Mouse (Mus musculus): ENCODE results near the gene Fzd5. TPM values are rescaled to one million over a fixed set of nuclear protein-coding genes. Genes with fewer than 3 reads are reported as not detected.

The Fzd5 gene
- polyA plus RNA-seq, 1 experiment from 2014 or later = 0.88 TPM

GRCm38 (mm10) chr1:64733453-64734245 lies 3.9 kb downstream of the Fzd5 start:
- peaks cover 71% of the 10 kb centered on the region for H3K27me3 ChIP-seq
- no peaks in the 10 kb centered on the region for H3K9me3 ChIP-seq
- no peaks in the 10 kb centered on the region for H3K36me3 ChIP-seq
- no peak overlapping the region for H3K9ac ChIP-seq (replicated peaks)
- WGBS = 22% methylated on average over 11 of the region's 11 CpGs
- no peak for ATAC-seq (ENCODE audit: insufficient number of reproducible peaks, insufficient read depth, low FRiP score, low TSS enrichment, low read depth)
- peak overlapping the region; percentile 17; the same call in 1 of the 2 replicates for H3K4me2 ChIP-seq
- peaks cover 36% of the 10 kb centered on the region for H3K4me1 ChIP-seq (replicated peaks)
- 0 out of 2 replicates have a peak overlapping the region, but pooled peaks have one; percentile 6 for H3K4me3 ChIP-seq (replicated peaks)
- H3K27ac ChIP-seq = no peak overlapping the region

- no peak overlapping the region for H3K4me3 ChIP-seq (replicated peaks)
- WGBS = 54% methylated on average over 7 of the region's 7 CpGs
- H3K9me3 ChIP-seq = no peaks in the 10 kb centered on the region
- no peaks in the 10 kb centered on the region for H3K36me3 ChIP-seq
- no peak overlapping the region for H3K4me2 ChIP-seq
- H3K9ac ChIP-seq (replicated peaks) = no peak overlapping the region
- no peak for ATAC-seq (ENCODE audit: insufficient number of reproducible peaks, insufficient read depth, low FRiP score, low TSS enrichment, low read depth)
- H3K27me3 ChIP-seq = peaks cover 73% of the 10 kb centered on the region
- H3K27ac ChIP-seq = no peak overlapping the region
- peaks cover 29% of the 10 kb centered on the region for H3K4me1 ChIP-seq (replicated peaks)
Observed at GRCm38 (mm10) chr1:64732637-64733200, 4.8 kb downstream of the Fzd5 start.

- Histone ChIP-seq H3K27ac (no peak overlapping the region), H3K36me3 (no peaks in the 10 kb centered on the region), H3K4me1 (replicated peaks) (peaks cover 28% of the 10 kb centered on the region), H3K9me3 (no peaks in the 10 kb centered on the region), H3K9ac (replicated peaks) (no peak overlapping the region), H3K27me3 (peaks cover 71% of the 10 kb centered on the region), H3K4me2 (no peak overlapping the region), H3K4me3 (replicated peaks) (no peak overlapping the region)
- 44% methylated on average over 10 of the region's 10 CpGs for WGBS
- no peak for ATAC-seq (ENCODE audit: insufficient number of reproducible peaks, insufficient read depth, low FRiP score, low TSS enrichment, low read depth)
Observed at GRCm38 (mm10) chr1:64732161-64732560, 5.4 kb downstream of the Fzd5 start.

- Histone ChIP-seq H3K36me3 (no peaks in the 10 kb centered on the region), H3K27me3 (peaks cover 64% of the 10 kb centered on the region), H3K9me3 (no peaks in the 10 kb centered on the region), H3K9ac (replicated peaks) (no peak overlapping the region), H3K4me3 (replicated peaks) (no peak overlapping the region), H3K4me2 (no peak overlapping the region), H3K27ac (no peak overlapping the region), H3K4me1 (replicated peaks) (peaks cover 21% of the 10 kb centered on the region)
- ATAC-seq (ENCODE audit: insufficient number of reproducible peaks, insufficient read depth, low FRiP score, low TSS enrichment, low read depth) = no peak
- 59% methylated on average over 16 of the region's 16 CpGs for WGBS
Observed at GRCm38 (mm10) chr1:64731341-64732020, 6.1 kb downstream of the Fzd5 start.

GRCm38 (mm10) chr1:64730046-64730445 lies 7.5 kb downstream of the Fzd5 start:
- WGBS = 83% methylated on average over 4 of the region's 4 CpGs
- H3K4me3 ChIP-seq (replicated peaks) = no peak overlapping the region
- no peak overlapping the region for H3K4me2 ChIP-seq
- peaks cover 5% of the 10 kb centered on the region; the same call in 1 of the 2 replicates for H3K36me3 ChIP-seq
- no peak overlapping the region for H3K27ac ChIP-seq
- no peak for ATAC-seq (ENCODE audit: insufficient number of reproducible peaks, insufficient read depth, low FRiP score, low TSS enrichment, low read depth)
- peaks cover 50% of the 10 kb centered on the region for H3K27me3 ChIP-seq
- peaks cover 7% of the 10 kb centered on the region for H3K4me1 ChIP-seq (replicated peaks)
- H3K9ac ChIP-seq (replicated peaks) = no peak overlapping the region
- no peaks in the 10 kb centered on the region for H3K9me3 ChIP-seq

- H3K4me2 ChIP-seq = no peak overlapping the region
- WGBS = 79% methylated on average over 10 of the region's 10 CpGs
- no peaks in the 10 kb centered on the region for H3K27me3 ChIP-seq
- no peaks in the 10 kb centered on the region for H3K9me3 ChIP-seq
- H3K36me3 ChIP-seq = peaks cover 59% of the 10 kb centered on the region
- no peak for ATAC-seq (ENCODE audit: insufficient number of reproducible peaks, insufficient read depth, low FRiP score, low TSS enrichment, low read depth)
- H3K4me1 ChIP-seq (replicated peaks) = no peaks in the 10 kb centered on the region
- H3K4me3 ChIP-seq (replicated peaks) = no peak overlapping the region
- no peak overlapping the region for H3K9ac ChIP-seq (replicated peaks)
- H3K27ac ChIP-seq = no peak overlapping the region
Observed at GRCm38 (mm10) chr1:64721034-64721587, 16.4 kb downstream of the Fzd5 start.

- Histone ChIP-seq H3K4me3 (replicated peaks) (no peak overlapping the region), H3K9me3 (no peaks in the 10 kb centered on the region), H3K27ac (no peak overlapping the region), H3K9ac (replicated peaks) (no peak overlapping the region), H3K27me3 (no peaks in the 10 kb centered on the region), H3K4me2 (no peak overlapping the region), H3K4me1 (replicated peaks) (no peaks in the 10 kb centered on the region), H3K36me3 (peaks cover 66% of the 10 kb centered on the region)
- no peak for ATAC-seq (ENCODE audit: insufficient number of reproducible peaks, insufficient read depth, low FRiP score, low TSS enrichment, low read depth)
Observed at GRCm38 (mm10) chr1:64717504-64717903, 20.0 kb downstream of the Fzd5 start.

- Histone ChIP-seq H3K9ac (replicated peaks) (no peak overlapping the region), H3K4me1 (replicated peaks) (no peaks in the 10 kb centered on the region), H3K27me3 (no peaks in the 10 kb centered on the region), H3K9me3 (no peaks in the 10 kb centered on the region), H3K4me3 (replicated peaks) (no peak overlapping the region), H3K4me2 (no peak overlapping the region), H3K36me3 (peaks cover 60% of the 10 kb centered on the region), H3K27ac (no peak overlapping the region)
- no peak for ATAC-seq (ENCODE audit: insufficient number of reproducible peaks, insufficient read depth, low FRiP score, low TSS enrichment, low read depth)
- 91% methylated on average over 7 of the region's 7 CpGs for WGBS
Observed at GRCm38 (mm10) chr1:64716589-64717304, 20.8 kb downstream of the Fzd5 start.

- WGBS = 68% methylated on average over 2 of the region's 2 CpGs
- H3K36me3 ChIP-seq = peaks cover 49% of the 10 kb centered on the region
- no peaks in the 10 kb centered on the region for H3K4me1 ChIP-seq (replicated peaks)
- no peaks in the 10 kb centered on the region for H3K27me3 ChIP-seq
- H3K4me2 ChIP-seq = no peak overlapping the region
- no peak overlapping the region for H3K4me3 ChIP-seq (replicated peaks)
- no peak for ATAC-seq (ENCODE audit: insufficient number of reproducible peaks, insufficient read depth, low FRiP score, low TSS enrichment, low read depth)
- H3K9ac ChIP-seq (replicated peaks) = no peak overlapping the region
- H3K27ac ChIP-seq = no peak overlapping the region
- no peaks in the 10 kb centered on the region for H3K9me3 ChIP-seq
Observed at GRCm38 (mm10) chr1:64715458-64715857, 22.1 kb downstream of the Fzd5 start.

GRCm38 (mm10) chr1:64712006-64712760 lies 25.4 kb downstream of the Fzd5 start:
- H3K9me3 ChIP-seq = no peaks in the 10 kb centered on the region
- H3K9ac ChIP-seq (replicated peaks) = no peak overlapping the region
- H3K4me1 ChIP-seq (replicated peaks) = no peaks in the 10 kb centered on the region
- H3K36me3 ChIP-seq = peaks cover 41% of the 10 kb centered on the region
- ATAC-seq (ENCODE audit: insufficient number of reproducible peaks, insufficient read depth, low FRiP score, low TSS enrichment, low read depth) = no peak
- no peak overlapping the region for H3K4me2 ChIP-seq
- no peaks in the 10 kb centered on the region for H3K27me3 ChIP-seq
- 88% methylated on average over 14 of the region's 14 CpGs for WGBS
- H3K4me3 ChIP-seq (replicated peaks) = no peak overlapping the region
- no peak overlapping the region for H3K27ac ChIP-seq
